Mouse (Mus musculus): ENCODE measurements around the gene Gpr155.

- TF ChIP-seq CTCF (IDR thresholded peaks at IDR 0.05; ENCODE audit: control insufficient read depth, insufficient read depth, insufficient read length) (no peak), MYOG (IDR thresholded peaks at IDR 0.05; ENCODE audit: control insufficient read depth, extremely low read depth, insufficient read length) (no peak)
Measured at GRCm38 (mm10) chr2:73407662-73408061, 21.3 kb upstream of the Gpr155 start.

Measured in C2C12 (cell line).